Mouse (Mus musculus): Measurements from ENCODE around the gene Gm10300. TPM values are rescaled to one million over a fixed set of nuclear protein-coding genes. Genes with fewer than 3 reads are reported as not detected.
A peak's percentile ranks its signal among the peaks of the same experiment; 100 is the strongest.

Gene Gm10300
- total and polyA plus RNA-seq, 2 experiments from 2014 or later, result 0.14 TPM; not detected in 1

GRCm38 (mm10) chr4:132121674-132122073, 47.2 kb downstream of the Gm10300 start:
- DNase-seq (no peak), ATAC-seq (no peak)
- TF ChIP-seq CTCF (IDR thresholded peaks at IDR 0.05; ENCODE audit: low read depth), result 0 out of 2 replicates have a peak, but pooled peaks have one; percentile 18
- Histone ChIP-seq H3K27ac (ENCODE audit: low read depth, low read length) (no peak overlapping the region), H3K4me3 (ENCODE audit: low read depth, low read length) (no peak overlapping the region), H3K9ac (no peak overlapping the region), H3K4me1 (ENCODE audit: insufficient read depth) (no peaks in the 10 kb centered on the region), H3K9me3 (ENCODE audit: low read length) (no peaks in the 10 kb centered on the region), H3K4me2 (ENCODE audit: low read depth) (no peak overlapping the region), H3K36me3 (ENCODE audit: insufficient read depth) (no peaks in the 10 kb centered on the region), H3K27me3 (ENCODE audit: insufficient read depth, low read length) (no peaks in the 10 kb centered on the region)
- 82% methylated on average over 5 of the region's 5 CpGs for WGBS

- H3K9ac ChIP-seq, result no peak overlapping the region
- WGBS, result 50% methylated on average over 1 of the region's 1 CpGs
- no peak for ATAC-seq
- no peak overlapping the region for H3K27ac ChIP-seq (ENCODE audit: low read depth, low read length)
- H3K4me2 ChIP-seq (ENCODE audit: low read depth), result no peak overlapping the region
- no peaks in the 10 kb centered on the region for H3K4me1 ChIP-seq (ENCODE audit: insufficient read depth)
- no peak overlapping the region for H3K4me3 ChIP-seq (ENCODE audit: low read depth, low read length)
- no peaks in the 10 kb centered on the region for H3K9me3 ChIP-seq (ENCODE audit: low read length)
- no peak for TF ChIP-seq CTCF (IDR thresholded peaks at IDR 0.05; ENCODE audit: low read depth)
- DNase-seq, result no peak
- H3K27me3 ChIP-seq (ENCODE audit: insufficient read depth, low read length), result no peaks in the 10 kb centered on the region
- no peaks in the 10 kb centered on the region for H3K36me3 ChIP-seq (ENCODE audit: insufficient read depth)
Observed at GRCm38 (mm10) chr4:132123166-132123565, 48.7 kb downstream of the Gm10300 start.

Other genes with a start within 250 kb of the Gm10300 start
- gene Ptpru, start 236.4 kb upstream of the Gm10300 start, total RNA-seq (2014; rRNA removed), result 18.5 and 27.4 TPM in 2 replicates
- gene Ptpru, start 236.4 kb upstream of the Gm10300 start, polyA plus RNA-seq (2015; fragmentation: Nextera tagmentation; extraction: Ambion mirVana), result 15.0 and 21.2 TPM in 2 replicates
- 20.3 and 22.2 TPM in 2 replicates for gene Mecr, start 231.2 kb upstream of the Gm10300 start, total RNA-seq (2014; rRNA removed)
- 31.8 and 32.1 TPM in 2 replicates for gene Mecr, start 231.2 kb upstream of the Gm10300 start, polyA plus RNA-seq (2015; fragmentation: Nextera tagmentation; extraction: Ambion mirVana)
- 28.2 and 49.4 TPM in 2 replicates for gene Srsf4, start 201.1 kb upstream of the Gm10300 start, total RNA-seq (2014; rRNA removed)
- 81.3 and 99.7 TPM in 2 replicates for gene Srsf4, start 201.1 kb upstream of the Gm10300 start, polyA plus RNA-seq (2015; fragmentation: Nextera tagmentation; extraction: Ambion mirVana)
- 2.5 and 2.7 TPM in 2 replicates for gene Tmem200b, start 152.9 kb upstream of the Gm10300 start, total RNA-seq (2014; rRNA removed)
- 0.26 and 0.33 TPM in 2 replicates for gene Tmem200b, start 152.9 kb upstream of the Gm10300 start, polyA plus RNA-seq (2015; fragmentation: Nextera tagmentation; extraction: Ambion mirVana)
- gene Epb41, start 624 bp downstream of the Gm10300 start, total RNA-seq (2014; rRNA removed), result 65.0 and 68.3 TPM in 2 replicates
- 32.4 and 36.5 TPM in 2 replicates for gene Epb41, start 624 bp downstream of the Gm10300 start, polyA plus RNA-seq (2015; fragmentation: Nextera tagmentation; extraction: Ambion mirVana)
- 1.5 and 1.6 TPM in 2 replicates for gene Oprd1, start 69.8 kb downstream of the Gm10300 start, total RNA-seq (2014; rRNA removed)
- 0.23 and 0.53 TPM in 2 replicates for gene Oprd1, start 69.8 kb downstream of the Gm10300 start, polyA plus RNA-seq (2015; fragmentation: Nextera tagmentation; extraction: Ambion mirVana)
- gene Ythdf2, start 137.6 kb downstream of the Gm10300 start, total RNA-seq (2014; rRNA removed), result 77.3 and 83.9 TPM in 2 replicates
- 122 and 126 TPM in 2 replicates for gene Ythdf2, start 137.6 kb downstream of the Gm10300 start, polyA plus RNA-seq (2015; fragmentation: Nextera tagmentation; extraction: Ambion mirVana)
- 17.1 and 21.3 TPM in 2 replicates for gene Gmeb1, start 186.9 kb downstream of the Gm10300 start, total RNA-seq (2014; rRNA removed)
- 18.0 and 34.0 TPM in 2 replicates for gene Gmeb1, start 186.9 kb downstream of the Gm10300 start, polyA plus RNA-seq (2015; fragmentation: Nextera tagmentation; extraction: Ambion mirVana)
- gene Taf12, start 199.7 kb downstream of the Gm10300 start, total RNA-seq (2014; rRNA removed), result 8.0 and 15.2 TPM in 2 replicates
- gene Taf12, start 199.7 kb downstream of the Gm10300 start, polyA plus RNA-seq (2015; fragmentation: Nextera tagmentation; extraction: Ambion mirVana), result 27.8 and 30.5 TPM in 2 replicates
- gene Rab42, start 228.7 kb downstream of the Gm10300 start, total RNA-seq (2014; rRNA removed), result 0.71 and 1.8 TPM in 2 replicates
- 2.3 and 2.5 TPM in 2 replicates for gene Rab42, start 228.7 kb downstream of the Gm10300 start, polyA plus RNA-seq (2015; fragmentation: Nextera tagmentation; extraction: Ambion mirVana)

Data from forebrain, postnatal 0 days (tissue).